8 mouse cellular contexts compared by ENCODE assay signal in the genomic region with DNA sequence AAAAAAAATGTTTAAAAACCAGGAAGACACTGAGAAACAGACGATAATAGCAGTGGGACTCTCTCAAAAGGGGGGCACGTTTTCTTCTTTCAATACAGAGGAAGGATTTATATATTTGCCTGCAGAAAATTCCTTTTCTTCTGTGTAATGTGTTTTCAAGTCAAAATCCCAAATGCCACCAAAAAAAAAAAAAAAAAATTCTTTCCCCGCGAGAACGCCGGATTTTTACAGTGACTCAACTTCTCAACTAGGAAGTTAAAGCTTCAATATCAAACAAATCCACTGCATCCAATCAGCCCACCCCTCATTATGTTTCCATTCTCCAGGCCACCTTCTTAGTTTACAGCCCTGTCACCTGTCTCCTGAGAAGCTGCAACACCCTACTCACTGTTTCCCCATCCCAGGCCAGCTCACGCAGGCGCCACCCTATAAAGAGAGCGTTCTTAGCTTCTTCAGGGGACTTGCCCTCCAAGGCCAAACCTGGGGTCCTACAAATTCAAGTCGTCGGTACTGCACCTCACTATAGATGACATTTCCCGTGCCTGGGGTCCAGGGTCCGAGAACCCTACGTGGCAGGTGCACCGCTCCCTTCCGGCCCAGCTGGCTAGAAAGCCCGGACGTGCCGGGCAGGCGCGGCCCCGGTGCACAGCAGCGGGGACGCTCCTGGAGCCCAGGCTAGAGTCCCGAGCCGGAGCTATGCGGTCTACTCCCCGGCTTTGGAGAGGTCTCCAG. TPM values are rescaled to one million over a fixed set of nuclear protein-coding genes. Genes with fewer than 3 reads are reported as not detected.
DNase-seq lines count a peak whose midpoint lies in the region; ATAC-seq and TF ChIP-seq lines count a peak whose summit lies in the region.

No protein-coding gene starts in this region.

- TF ChIP-seq CTCF in hindbrain, postnatal 0 days (IDR thresholded peaks at IDR 0.05; ENCODE audit: low read depth): no peak
- TF ChIP-seq CTCF in midbrain, postnatal 0 days (IDR thresholded peaks at IDR 0.05): no peak

- H3K4me2 ChIP-seq in hindbrain, postnatal 0 days (ENCODE audit: low read depth, low read length): peak overlapping the region; percentile 71
- peak overlapping the region; percentile 91 for H3K4me2 ChIP-seq in midbrain, postnatal 0 days (ENCODE audit: low read depth, low read length, poor library complexity, severe bottlenecking)

- H3K9ac ChIP-seq in hindbrain, postnatal 0 days (replicated peaks; ENCODE audit: low read length): peak overlapping the region; percentile 90
- peak overlapping the region; percentile 90 for H3K9ac ChIP-seq in midbrain, postnatal 0 days (replicated peaks; ENCODE audit: low read length, poor library complexity, severe bottlenecking)

- H3K27ac ChIP-seq in brown adipose tissue, adult 24 weeks (replicated peaks; ENCODE audit: low read depth, low read length): peak overlapping the region; percentile 97
- H3K27ac ChIP-seq in hindbrain, postnatal 0 days: peak overlapping the region; percentile 91
- peak overlapping the region; percentile 88 for H3K27ac ChIP-seq in midbrain, postnatal 0 days (ENCODE audit: low read depth, low read length)

- H3K36me3 ChIP-seq in hindbrain, postnatal 0 days (ENCODE audit: insufficient read depth, low read length): no peaks in the 10 kb centered on the region
- no peaks in the 10 kb centered on the region for H3K36me3 ChIP-seq in midbrain, postnatal 0 days (ENCODE audit: insufficient read depth, low read length)

- H3K4me1 ChIP-seq in brown adipose tissue, adult 24 weeks (ENCODE audit: control insufficient read depth, insufficient read depth, insufficient read length, low read length): peaks cover 4% of the 10 kb centered on the region; the same call in 1 of the 2 replicates
- no peaks in the 10 kb centered on the region for H3K4me1 ChIP-seq in hindbrain, postnatal 0 days (ENCODE audit: insufficient read depth, low read length)
- no peaks in the 10 kb centered on the region; the same call in 1 of the 2 replicates for H3K4me1 ChIP-seq in midbrain, postnatal 0 days (ENCODE audit: insufficient read depth, low read length)

- no peaks in the 10 kb centered on the region for H3K27me3 ChIP-seq in hindbrain, postnatal 0 days (ENCODE audit: insufficient read depth, low read length)
- no peaks in the 10 kb centered on the region for H3K27me3 ChIP-seq in midbrain, postnatal 0 days (ENCODE audit: insufficient read depth, low read length)

- H3K4me3 ChIP-seq in brown adipose tissue, adult 24 weeks (ENCODE audit: insufficient read depth, low read depth, low read length): peak overlapping the region; percentile 67
- peak overlapping the region; percentile 96 for H3K4me3 ChIP-seq in hindbrain, postnatal 0 days (ENCODE audit: low read length)
- peak overlapping the region; percentile 94 for H3K4me3 ChIP-seq in midbrain, postnatal 0 days (ENCODE audit: low read depth, low read length)

- 9% methylated on average over 28 of the region's 28 CpGs for WGBS in hindbrain, postnatal 0 days
- WGBS in midbrain, postnatal 0 days: 9% methylated on average over 28 of the region's 28 CpGs

- ATAC-seq in hindbrain, postnatal 0 days: peak; percentile 1; the same call in 1 of the 2 replicates
- ATAC-seq in midbrain, postnatal 0 days (ENCODE audit: low FRiP score): peak; percentile 2; the same call in 1 of the 2 replicates

- DNase-seq in layer of hippocampus, adult 9-11 months: peak; percentile 34
- no peak for DNase-seq in layer of hippocampus, postnatal 25 days (ENCODE audit: extremely low spot score in 1 of 2, low spot score in 1 of 2)
- DNase-seq in hindbrain, postnatal 0 days (ENCODE audit: low spot score): no peak
- peak; percentile 14 for DNase-seq in midbrain, postnatal 0 days (ENCODE audit: low spot score)
- DNase-seq in cerebellum, postnatal 10 days: no peak
- no peak for DNase-seq in ovary, postnatal 14 days (ENCODE audit: low spot score)
- DNase-seq in urinary bladder, adult 18-20 months (ENCODE audit: low spot score in 2 of 2): no peak

- H3K9me3 ChIP-seq in hindbrain, postnatal 0 days (ENCODE audit: low read length): no peaks in the 10 kb centered on the region
- H3K9me3 ChIP-seq in midbrain, postnatal 0 days (ENCODE audit: low read length): no peaks in the 10 kb centered on the region

RNA-seq across cellular contexts. Expression of a gene that starts 0.8 kb away (rescaled TPM):
- 10 to 100 TPM; 75.0 to 77.1 TPM for total RNA-seq in layer of hippocampus, postnatal 25 days (2021)
- 35.0 and 40.5 TPM in 2 replicates for polyA plus RNA-seq in brown adipose tissue, adult 24 weeks (2012; ENCODE audit: insufficient read depth, insufficient read length, missing spikeins)
- 53.6 and 55.2 TPM in 2 replicates for total RNA-seq in hindbrain, postnatal 0 days (2014; rRNA removed)
- polyA plus RNA-seq in hindbrain, postnatal 0 days (2015; fragmentation: Nextera tagmentation; extraction: Ambion mirVana): 56.7 and 58.2 TPM in 2 replicates
- total RNA-seq in midbrain, postnatal 0 days (2014; rRNA removed): 53.9 and 67.6 TPM in 2 replicates
- 50.1 and 54.2 TPM in 2 replicates for polyA plus RNA-seq in midbrain, postnatal 0 days (2015; fragmentation: Nextera tagmentation; extraction: Ambion mirVana)

RNA-seq across cellular contexts. Expression of a gene that starts 0.8 kb away (rescaled TPM):
- total RNA-seq in layer of hippocampus, postnatal 25 days (2021): 10 to 100 TPM; 77.1 to 86.5 TPM
- 138 and 145 TPM in 2 replicates for polyA plus RNA-seq in brown adipose tissue, adult 24 weeks (2012; ENCODE audit: insufficient read depth, insufficient read length, missing spikeins)
- total RNA-seq in hindbrain, postnatal 0 days (2014; rRNA removed): 21.4 and 27.4 TPM in 2 replicates
- polyA plus RNA-seq in hindbrain, postnatal 0 days (2015; fragmentation: Nextera tagmentation; extraction: Ambion mirVana): 63.5 and 65.2 TPM in 2 replicates
- 25.3 and 27.3 TPM in 2 replicates for total RNA-seq in midbrain, postnatal 0 days (2014; rRNA removed)
- 48.3 and 50.6 TPM in 2 replicates for polyA plus RNA-seq in midbrain, postnatal 0 days (2015; fragmentation: Nextera tagmentation; extraction: Ambion mirVana)

Comparison
In these comparisons a context has a peak if more than half of its experiments do, and no peak if none do; other contexts are left out.
1. DNase-seq: peak in layer of hippocampus, adult 9-11 months (single experiment) and midbrain, postnatal 0 days (single experiment); none in layer of hippocampus, postnatal 25 days (0 of 2), hindbrain, postnatal 0 days (single experiment), cerebellum, postnatal 10 days (0 of 2), ovary, postnatal 14 days (single experiment) and urinary bladder, adult 18-20 months (0 of 2).
2. Peak in every context shown above with its lines, with median percentiles within 50 percentile points of each other: H3K27ac ChIP-seq and H3K4me3 ChIP-seq.